Mouse (Mus musculus) CD4-positive naive resting alpha-beta T cell, adult 57 days (primary cell): Measurements from ENCODE around the gene Gm3252. TPM values are rescaled to one million over a fixed set of nuclear protein-coding genes. Genes with fewer than 3 reads are reported as not detected.

Experiments
- total RNA-seq: library from RNA; stranded (reverse); gene quantifications from one replicate; pipeline ENCODE4 v1.2.4, GENCODE M21; 2023

Gene Gm3252
- total RNA-seq = not detected

DNA sequence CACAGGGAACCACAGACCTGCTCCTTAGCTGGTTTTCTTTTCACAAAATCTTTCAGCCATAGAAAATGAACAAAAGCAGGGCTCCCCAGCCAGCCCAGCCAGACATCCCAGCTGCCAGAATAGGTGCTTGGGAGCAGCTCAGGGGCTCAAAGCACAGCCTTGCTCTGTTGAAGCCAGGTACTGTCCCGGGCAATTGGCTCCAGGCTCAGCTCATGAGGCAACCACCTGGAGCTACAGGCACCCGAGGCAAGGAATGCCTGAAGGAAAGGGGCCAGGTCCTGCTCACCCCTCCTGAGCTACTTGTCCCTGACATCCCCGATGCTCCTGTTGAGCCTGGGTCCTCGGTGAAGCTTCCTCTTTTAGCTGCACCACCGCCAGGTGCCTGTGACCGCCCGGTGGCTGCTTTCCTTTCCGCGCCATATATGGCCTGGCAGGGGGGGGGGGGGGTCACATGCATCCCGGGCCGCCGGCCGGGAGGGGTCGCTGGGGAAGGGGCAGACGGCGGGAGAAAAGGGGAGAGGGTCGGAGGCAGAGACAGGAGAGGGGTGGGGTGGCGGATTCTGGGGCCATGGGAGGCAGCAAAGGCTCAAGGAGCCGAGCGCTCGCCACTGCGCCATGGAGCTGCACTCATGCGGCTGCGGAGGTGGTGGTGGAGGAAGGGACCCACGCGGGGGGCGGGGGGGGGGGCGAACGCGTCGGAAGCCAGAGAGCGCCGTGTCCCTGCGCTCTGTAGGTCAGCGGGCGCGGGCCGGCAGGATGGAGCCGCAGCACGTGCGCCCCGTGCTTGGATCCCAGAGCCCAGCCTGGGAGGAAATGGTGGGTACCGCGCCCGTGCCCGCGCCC is at the start of gene Gm3252:
Gm3252 (plus strand) TSS at position 738 of the 843 bp plus-strand sequence.

DNA sequence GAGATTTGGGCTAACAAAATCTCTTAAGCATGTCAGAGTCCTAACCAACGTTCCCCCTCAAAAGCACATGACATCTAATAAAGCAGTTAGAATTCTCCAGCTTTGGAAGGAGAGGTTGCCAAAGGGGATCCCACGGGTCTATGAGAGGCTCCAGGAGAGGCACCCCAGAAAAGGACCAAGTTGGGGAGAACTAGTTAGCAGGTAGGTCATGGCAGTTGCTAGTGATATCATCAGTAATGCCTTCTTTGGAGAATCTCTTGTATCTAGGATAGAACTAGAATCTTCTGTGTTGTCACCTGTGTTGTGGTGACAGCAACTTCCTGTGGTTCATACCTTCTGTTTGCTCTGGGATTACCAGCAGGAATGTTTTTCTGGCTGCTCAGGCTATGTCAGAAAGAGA is 17.6 kb upstream of the Gm3252 start, which contains the start of gene Gm7876:
Gm7876 (plus strand) TSS at position 301 of the 400 bp plus-strand sequence.

DNA sequence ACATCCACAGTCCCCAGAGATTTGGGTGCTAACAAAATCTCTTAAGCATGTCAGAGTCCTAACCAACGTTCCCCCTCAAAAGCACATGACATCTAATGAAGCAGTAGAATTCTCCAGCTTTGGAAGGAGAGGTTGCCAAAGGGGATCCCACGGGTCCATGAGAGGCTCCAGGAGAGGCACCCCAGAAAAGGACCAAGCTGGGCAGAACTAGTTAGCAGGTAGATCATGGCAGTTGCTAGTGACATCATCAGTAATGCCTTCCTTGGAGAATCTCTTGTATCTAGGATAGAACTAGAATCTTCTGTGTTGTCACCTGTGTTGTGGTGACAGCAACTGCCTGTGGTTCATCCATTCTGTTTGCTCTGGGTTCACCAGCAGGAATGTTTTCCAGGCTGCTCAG is 49.5 kb downstream of the Gm3252 start, which contains the start of gene Gm9602:
Gm9602 (plus strand) TSS at position 301 of the 400 bp plus-strand sequence.

Other genes with a start within 250 kb of the Gm3252 start
- not detected for gene Gm3182, start 245.0 kb upstream of the Gm3252 start, total RNA-seq
- not detected for gene Gm3047, start 171.4 kb upstream of the Gm3252 start, total RNA-seq
- not detected for gene Gm8159, start 94.4 kb upstream of the Gm3252 start, total RNA-seq
- not detected for gene Gm3239, start 62.6 kb upstream of the Gm3252 start, total RNA-seq
- gene Gm7876, start 17.5 kb upstream of the Gm3252 start, total RNA-seq = not detected
- gene Gm9602, start 49.6 kb downstream of the Gm3252 start, total RNA-seq = not detected
- not detected for gene Gm3269, start 111.3 kb downstream of the Gm3252 start, total RNA-seq
- gene Gm3264, start 128.8 kb downstream of the Gm3252 start, total RNA-seq = not detected
- gene Gm3278, start 165.6 kb downstream of the Gm3252 start, total RNA-seq = not detected